Mouse (Mus musculus): Measurements from ENCODE around the gene Gm3435. TPM values are rescaled to one million over a fixed set of nuclear protein-coding genes. Genes with fewer than 3 reads are reported as not detected.
"Not testable (repeated sequence)": the region's sequence is repeated elsewhere in the genome, so short reads cannot be mapped to it uniquely, and the experiment has no call there.

Gm3435 gene
- polyA plus RNA-seq (2012): 0.03 TPM in 1 of 2 replicates, not detected in the other

GRCm38 (mm10) chr17:15009706-15010413 lies at the start of gene Gm3435:
Gene Gm3435 (plus strand): TSS chr17:15010176.
- not testable (repeated sequence) for H3K27me3 ChIP-seq (ENCODE audit: control insufficient read depth); H3K9me3 ChIP-seq (ENCODE audit: control insufficient read depth, low read length); H3K4me1 ChIP-seq (ENCODE audit: control insufficient read depth); H3K36me3 ChIP-seq (ENCODE audit: control insufficient read depth); H3K4me3 ChIP-seq (replicated peaks)

- H3K4me1 ChIP-seq (ENCODE audit: control insufficient read depth): peaks cover 34% of the 10 kb centered on the region
- H3K36me3 ChIP-seq (ENCODE audit: control insufficient read depth): peaks cover 34% of the 10 kb centered on the region
- H3K27me3 ChIP-seq (ENCODE audit: control insufficient read depth): no peaks in the 10 kb centered on the region
- TF ChIP-seq GATA1 (IDR thresholded peaks at IDR 0.05; ENCODE audit: low read length) (no peak), TAL1 (IDR thresholded peaks at IDR 0.05; ENCODE audit: low read length) (no peak)
- H3K9me3 ChIP-seq (ENCODE audit: control insufficient read depth, low read length): no peaks in the 10 kb centered on the region
- H3K4me3 ChIP-seq (replicated peaks): peak overlapping the region; percentile 88
Observed at GRCm38 (mm10) chr17:14960520-14960919, 49.5 kb upstream of the Gm3435 start.

- H3K36me3 ChIP-seq (ENCODE audit: control insufficient read depth): peaks cover 29% of the 10 kb centered on the region
- not testable (repeated sequence) for H3K9me3 ChIP-seq (ENCODE audit: control insufficient read depth, low read length); H3K27me3 ChIP-seq (ENCODE audit: control insufficient read depth)
- H3K4me1 ChIP-seq (ENCODE audit: control insufficient read depth): peaks cover 34% of the 10 kb centered on the region
- peak within 1 kb of the TSS; percentile 88 for H3K4me3 ChIP-seq (replicated peaks)
Observed at GRCm38 (mm10) chr17:14960951-14961556, 48.9 kb upstream of the Gm3435 start, which contains the start of gene Phf10. Gene Phf10 (minus strand): TSS chr17:14961273.

DNA sequence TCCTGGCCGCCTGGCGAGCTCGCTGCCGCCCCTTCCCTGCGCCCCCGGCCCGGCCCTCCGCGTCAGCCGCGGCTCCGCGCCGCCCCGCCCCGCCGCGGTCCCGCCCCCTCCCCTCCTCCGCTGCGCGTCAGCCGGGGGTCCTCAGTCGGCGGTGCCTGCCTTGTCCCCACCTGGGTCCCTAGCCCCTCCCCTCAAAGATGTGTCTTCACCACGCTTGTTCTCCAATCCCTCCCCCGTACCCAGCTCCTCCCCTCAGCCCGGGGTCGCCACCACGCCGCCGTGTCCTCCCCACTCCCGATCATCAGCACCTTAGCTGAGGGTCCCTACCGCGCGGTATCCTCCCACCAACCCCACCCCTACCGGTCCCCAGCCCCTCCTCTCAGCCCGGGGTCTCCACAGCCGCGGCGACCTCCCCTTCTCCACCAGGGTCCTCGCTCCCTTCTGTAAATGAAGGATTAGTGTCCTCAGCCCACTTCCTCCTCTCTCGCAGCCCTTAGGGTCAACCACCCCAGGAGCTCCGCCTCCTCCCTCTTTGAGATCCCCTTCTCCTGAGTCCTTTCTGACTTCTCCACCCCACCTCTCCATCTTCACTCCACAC lies 48.3 kb upstream of the Gm3435 start:
- not testable (repeated sequence) for H3K4me3 ChIP-seq (replicated peaks); H3K9me3 ChIP-seq (ENCODE audit: control insufficient read depth, low read length); H3K27me3 ChIP-seq (ENCODE audit: control insufficient read depth)
- peaks cover 30% of the 10 kb centered on the region for H3K4me1 ChIP-seq (ENCODE audit: control insufficient read depth)
- H3K36me3 ChIP-seq (ENCODE audit: control insufficient read depth): peaks cover 23% of the 10 kb centered on the region

DNA sequence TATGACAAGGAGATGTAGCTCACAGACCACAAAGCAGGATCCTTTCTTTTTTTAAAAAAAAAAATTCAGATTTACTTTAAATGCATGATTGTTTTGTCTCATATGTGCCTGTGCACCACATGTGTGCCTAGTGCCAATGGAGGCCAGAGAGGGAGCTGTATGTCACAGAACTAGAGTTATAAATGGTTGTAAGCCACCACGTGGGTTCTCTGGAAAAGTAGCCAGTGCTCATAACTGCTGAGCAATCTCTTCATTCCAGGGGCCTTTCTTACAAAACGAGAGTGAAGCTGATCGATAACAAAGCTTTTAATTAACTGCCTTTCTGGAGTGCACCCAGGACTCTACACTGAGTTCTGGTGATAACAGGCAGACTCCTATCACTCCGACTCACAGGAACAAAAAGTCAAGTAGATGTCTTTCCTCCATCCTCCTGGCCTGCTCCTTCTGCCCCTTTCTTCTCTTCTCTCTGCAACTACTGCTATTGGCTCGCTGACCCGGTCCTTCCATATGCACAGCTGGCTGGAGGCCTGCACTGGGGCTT lies 41.5 kb upstream of the Gm3435 start:
- H3K4me3 ChIP-seq (replicated peaks); H3K9me3 ChIP-seq (ENCODE audit: control insufficient read depth, low read length); H3K27me3 ChIP-seq (ENCODE audit: control insufficient read depth); H3K36me3 ChIP-seq (ENCODE audit: control insufficient read depth); H3K4me1 ChIP-seq (ENCODE audit: control insufficient read depth): not testable (repeated sequence)

GRCm38 (mm10) chr17:14977718-14978361 lies 32.1 kb upstream of the Gm3435 start:
- H3K9me3 ChIP-seq (ENCODE audit: control insufficient read depth, low read length); H3K27me3 ChIP-seq (ENCODE audit: control insufficient read depth); H3K4me1 ChIP-seq (ENCODE audit: control insufficient read depth); H3K36me3 ChIP-seq (ENCODE audit: control insufficient read depth): not testable (repeated sequence)
- H3K4me3 ChIP-seq (replicated peaks): peak overlapping the region; percentile 35

- not testable (repeated sequence) for H3K27me3 ChIP-seq (ENCODE audit: control insufficient read depth); H3K36me3 ChIP-seq (ENCODE audit: control insufficient read depth); H3K4me1 ChIP-seq (ENCODE audit: control insufficient read depth); H3K9me3 ChIP-seq (ENCODE audit: control insufficient read depth, low read length)
- H3K4me3 ChIP-seq (replicated peaks): peak within 1 kb of the TSS; percentile 35
Observed at GRCm38 (mm10) chr17:14978362-14979038, 31.5 kb upstream of the Gm3435 start, which contains the start of the genes 9030025P20Rik and Gm3417. Gene 9030025P20Rik (plus strand): TSS chr17:14978468. Gene Gm3417 (minus strand): TSS chr17:14978790.

- H3K4me3 ChIP-seq (replicated peaks); H3K36me3 ChIP-seq (ENCODE audit: control insufficient read depth); H3K4me1 ChIP-seq (ENCODE audit: control insufficient read depth); H3K9me3 ChIP-seq (ENCODE audit: control insufficient read depth, low read length); H3K27me3 ChIP-seq (ENCODE audit: control insufficient read depth): not testable (repeated sequence)
Observed at GRCm38 (mm10) chr17:14990116-14990702, 19.8 kb upstream of the Gm3435 start.

- H3K36me3 ChIP-seq (ENCODE audit: control insufficient read depth); H3K4me3 ChIP-seq (replicated peaks); H3K27me3 ChIP-seq (ENCODE audit: control insufficient read depth); H3K9me3 ChIP-seq (ENCODE audit: control insufficient read depth, low read length); H3K4me1 ChIP-seq (ENCODE audit: control insufficient read depth): not testable (repeated sequence)
Observed at GRCm38 (mm10) chr17:14992522-14993138, 17.3 kb upstream of the Gm3435 start.

GRCm38 (mm10) chr17:14993139-14993832 lies 16.7 kb upstream of the Gm3435 start:
- not testable (repeated sequence) for H3K36me3 ChIP-seq (ENCODE audit: control insufficient read depth); H3K4me3 ChIP-seq (replicated peaks); H3K27me3 ChIP-seq (ENCODE audit: control insufficient read depth); H3K9me3 ChIP-seq (ENCODE audit: control insufficient read depth, low read length); H3K4me1 ChIP-seq (ENCODE audit: control insufficient read depth)

- not testable (repeated sequence) for H3K9me3 ChIP-seq (ENCODE audit: control insufficient read depth, low read length); H3K36me3 ChIP-seq (ENCODE audit: control insufficient read depth); H3K4me3 ChIP-seq (replicated peaks); H3K27me3 ChIP-seq (ENCODE audit: control insufficient read depth); H3K4me1 ChIP-seq (ENCODE audit: control insufficient read depth)
Observed at GRCm38 (mm10) chr17:14994140-14994539, 15.8 kb upstream of the Gm3435 start.

DNA sequence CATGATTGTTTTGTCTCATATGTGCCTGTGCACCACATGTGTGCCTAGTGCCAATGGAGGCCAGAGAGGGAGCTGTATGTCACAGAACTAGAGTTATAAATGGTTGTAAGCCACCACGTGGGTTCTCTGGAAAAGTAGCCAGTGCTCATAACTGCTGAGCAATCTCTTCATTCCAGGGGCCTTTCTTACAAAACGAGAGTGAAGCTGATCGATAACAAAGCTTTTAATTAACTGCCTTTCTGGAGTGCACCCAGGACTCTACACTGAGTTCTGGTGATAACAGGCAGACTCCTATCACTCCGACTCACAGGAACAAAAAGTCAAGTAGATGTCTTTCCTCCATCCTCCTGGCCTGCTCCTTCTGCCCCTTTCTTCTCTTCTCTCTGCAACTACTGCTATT lies 9.9 kb upstream of the Gm3435 start:
- not testable (repeated sequence) for H3K36me3 ChIP-seq (ENCODE audit: control insufficient read depth); H3K4me3 ChIP-seq (replicated peaks); H3K4me1 ChIP-seq (ENCODE audit: control insufficient read depth); H3K27me3 ChIP-seq (ENCODE audit: control insufficient read depth); H3K9me3 ChIP-seq (ENCODE audit: control insufficient read depth, low read length)

All from erythroblast, embryonic 14.5 days (primary cell).